Mouse (Mus musculus): Measurements from ENCODE around the gene Gm13278. TPM values are rescaled to one million over a fixed set of nuclear protein-coding genes. Genes with fewer than 3 reads are reported as not detected.
"Not testable (repeated sequence)": the region's sequence is repeated elsewhere in the genome, so short reads cannot be mapped to it uniquely, and the experiment has no call there.

The Gm13278 gene
- polyA plus RNA-seq, 1 experiment from 2014 or later = not detected

DNA sequence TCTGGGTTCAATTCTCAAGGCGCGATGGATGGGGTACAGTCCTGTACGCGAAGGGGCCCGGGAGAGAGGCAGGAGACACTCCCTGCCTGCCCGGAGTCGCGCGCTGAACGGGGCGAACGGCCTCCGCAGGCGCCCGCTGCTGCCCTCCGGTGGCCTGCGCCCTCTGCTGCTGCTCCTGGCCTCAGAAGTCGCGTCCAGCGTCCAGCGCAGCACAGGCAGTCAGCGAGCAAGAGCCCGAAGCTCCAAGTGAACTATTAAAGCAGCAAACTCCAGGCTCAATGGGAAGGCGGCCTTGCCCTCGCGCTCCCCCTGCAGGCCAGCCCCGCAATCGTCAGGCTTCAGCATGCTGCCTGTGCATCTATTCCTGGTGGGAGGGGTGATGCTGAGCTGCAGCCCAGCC lies 30.9 kb upstream of the Gm13278 start:
- not testable (repeated sequence) for ATAC-seq; H3K4me1 ChIP-seq (ENCODE audit: control insufficient read depth, insufficient read depth, low read length); H3K9me3 ChIP-seq (ENCODE audit: control insufficient read depth, low read length); H3K27me3 ChIP-seq (replicated peaks; ENCODE audit: control insufficient read depth, insufficient read depth, low read length); H3K36me3 ChIP-seq (ENCODE audit: control insufficient read depth, insufficient read depth, low read length)
- 0% methylated on average over 21 of the region's 28 CpGs for WGBS
- Histone ChIP-seq H3K4me2 (ENCODE audit: low read depth, low read length) (peak overlapping the region; percentile 39), H3K9ac (ENCODE audit: low read depth, low read length) (peak overlapping the region; percentile 24; the same call in 1 of the 2 replicates), H3K27ac (ENCODE audit: low read length) (peak overlapping the region; percentile 51), H3K4me3 (ENCODE audit: low read length) (peak overlapping the region; percentile 37)

DNA sequence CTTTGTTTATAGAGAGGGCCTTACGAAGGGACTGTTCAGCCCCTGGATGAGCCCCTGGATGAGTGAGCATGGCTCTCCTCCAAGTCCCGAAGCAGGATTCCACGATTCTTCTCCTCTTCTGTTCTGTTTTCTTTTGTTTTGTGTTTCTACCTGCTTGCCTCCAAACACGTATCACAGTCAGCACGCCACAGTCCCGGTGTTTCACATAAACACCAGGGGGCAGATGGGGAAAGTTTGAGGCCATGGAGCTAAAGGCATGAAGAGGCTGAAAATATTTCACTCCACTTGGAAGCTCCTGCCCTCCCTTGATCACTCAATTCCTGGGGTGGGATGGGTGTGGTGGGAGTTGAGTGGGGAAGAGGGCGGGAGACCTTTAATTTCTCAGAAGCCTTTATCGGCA lies 29.6 kb upstream of the Gm13278 start:
- not testable (repeated sequence) for H3K36me3 ChIP-seq (ENCODE audit: control insufficient read depth, insufficient read depth, low read length); H3K27me3 ChIP-seq (replicated peaks; ENCODE audit: control insufficient read depth, insufficient read depth, low read length); ATAC-seq; H3K4me2 ChIP-seq (ENCODE audit: low read depth, low read length); H3K4me1 ChIP-seq (ENCODE audit: control insufficient read depth, insufficient read depth, low read length); H3K9ac ChIP-seq (ENCODE audit: low read depth, low read length); H3K4me3 ChIP-seq (ENCODE audit: low read length); H3K9me3 ChIP-seq (ENCODE audit: control insufficient read depth, low read length); H3K27ac ChIP-seq (ENCODE audit: low read length)
- WGBS = 57% methylated on average over 6 of the region's 8 CpGs

DNA sequence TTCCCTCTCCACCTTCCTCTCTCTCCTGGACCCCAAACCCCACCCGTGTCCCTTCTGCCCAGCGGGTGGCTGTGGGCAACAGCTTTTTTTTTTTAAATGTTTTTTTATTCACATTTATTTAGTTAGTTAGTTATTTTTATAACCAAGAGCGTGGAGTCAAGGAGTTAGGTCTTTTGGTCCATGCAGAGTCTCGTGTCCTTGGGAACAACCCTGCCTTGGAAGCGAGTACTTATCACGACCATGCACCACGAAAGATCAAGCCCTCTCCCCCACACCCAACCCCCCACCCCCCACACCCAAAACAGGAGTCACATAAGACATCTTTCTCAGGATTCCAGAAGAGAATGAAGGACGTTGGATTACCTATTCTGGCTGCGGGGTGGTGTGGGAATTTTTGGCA lies 29.0 kb upstream of the Gm13278 start:
- H3K36me3 ChIP-seq (ENCODE audit: control insufficient read depth, insufficient read depth, low read length); H3K4me2 ChIP-seq (ENCODE audit: low read depth, low read length); H3K4me1 ChIP-seq (ENCODE audit: control insufficient read depth, insufficient read depth, low read length); ATAC-seq; H3K27me3 ChIP-seq (replicated peaks; ENCODE audit: control insufficient read depth, insufficient read depth, low read length); H3K9me3 ChIP-seq (ENCODE audit: control insufficient read depth, low read length); H3K27ac ChIP-seq (ENCODE audit: low read length); H3K4me3 ChIP-seq (ENCODE audit: low read length); H3K9ac ChIP-seq (ENCODE audit: low read depth, low read length): not testable (repeated sequence)
- 65% methylated on average over 8 of the region's 9 CpGs for WGBS

DNA sequence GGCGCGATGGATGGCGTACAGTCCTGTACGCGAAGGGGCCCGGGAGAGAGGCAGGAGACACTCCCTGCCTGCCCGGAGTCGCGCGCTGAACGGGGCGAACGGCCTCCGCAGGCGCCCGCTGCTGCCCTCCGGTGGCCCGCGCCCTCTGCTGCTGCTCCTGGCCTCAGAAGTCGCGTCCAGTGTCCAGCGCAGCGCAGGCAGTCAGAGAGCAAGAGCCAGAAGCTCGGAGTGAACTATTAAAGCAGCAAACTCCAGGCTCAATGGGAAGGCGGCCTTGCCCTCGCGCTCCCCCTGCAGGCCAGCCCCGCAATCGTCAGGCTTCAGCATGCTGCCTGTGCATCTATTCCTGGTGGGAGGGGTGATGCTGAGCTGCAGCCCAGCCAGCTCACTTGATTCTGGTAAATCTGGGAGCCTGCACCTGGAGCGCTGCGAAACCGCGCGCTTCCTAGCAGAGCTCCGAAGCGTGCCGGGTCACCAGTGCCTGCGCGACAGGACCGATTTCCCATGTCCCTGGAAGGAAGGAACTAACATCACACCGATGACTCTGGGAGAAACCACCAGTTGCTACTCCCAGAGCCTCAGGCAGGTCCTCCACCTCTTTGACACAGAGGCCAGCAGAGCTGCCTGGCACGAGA lies 27.8 kb upstream of the Gm13278 start:
- 3% methylated on average over 22 of the region's 42 CpGs for WGBS
- ATAC-seq; H3K9me3 ChIP-seq (ENCODE audit: control insufficient read depth, low read length); H3K4me1 ChIP-seq (ENCODE audit: control insufficient read depth, insufficient read depth, low read length); H3K27me3 ChIP-seq (replicated peaks; ENCODE audit: control insufficient read depth, insufficient read depth, low read length); H3K36me3 ChIP-seq (ENCODE audit: control insufficient read depth, insufficient read depth, low read length): not testable (repeated sequence)
- Histone ChIP-seq H3K4me2 (ENCODE audit: low read depth, low read length) (peak overlapping the region; percentile 47), H3K4me3 (ENCODE audit: low read length) (peak overlapping the region; percentile 39), H3K27ac (ENCODE audit: low read length) (peak overlapping the region; percentile 61; the same call in 1 of the 2 replicates), H3K9ac (ENCODE audit: low read depth, low read length) (peak overlapping the region; percentile 54; the same call in 1 of the 2 replicates)

DNA sequence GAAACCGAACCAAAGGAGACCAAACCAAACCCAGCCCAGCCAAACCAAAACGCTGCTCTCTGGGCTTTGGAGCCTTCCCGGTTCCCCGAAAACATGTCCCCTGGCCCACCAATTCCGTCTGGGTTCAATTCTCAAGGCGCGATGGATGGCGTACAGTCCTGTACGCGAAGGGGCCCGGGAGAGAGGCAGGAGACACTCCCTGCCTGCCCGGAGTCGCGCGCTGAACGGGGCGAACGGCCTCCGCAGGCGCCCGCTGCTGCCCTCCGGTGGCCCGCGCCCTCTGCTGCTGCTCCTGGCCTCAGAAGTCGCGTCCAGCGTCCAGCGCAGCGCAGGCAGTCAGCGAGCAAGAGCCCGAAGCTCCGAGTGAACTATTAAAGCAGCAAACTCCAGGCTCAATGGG lies 17.8 kb upstream of the Gm13278 start, which contains the start of gene Gm13290:
Gene Gm13290, plus strand, starts transcription at position 301 of the 400 bp plus-strand sequence.
- ATAC-seq; H3K4me1 ChIP-seq (ENCODE audit: control insufficient read depth, insufficient read depth, low read length); H3K9ac ChIP-seq (ENCODE audit: low read depth, low read length); H3K27me3 ChIP-seq (replicated peaks; ENCODE audit: control insufficient read depth, insufficient read depth, low read length); H3K9me3 ChIP-seq (ENCODE audit: control insufficient read depth, low read length); H3K36me3 ChIP-seq (ENCODE audit: control insufficient read depth, insufficient read depth, low read length); H3K4me2 ChIP-seq (ENCODE audit: low read depth, low read length); H3K27ac ChIP-seq (ENCODE audit: low read length); H3K4me3 ChIP-seq (ENCODE audit: low read length): not testable (repeated sequence)
- WGBS = no CpG with 5 or more reads among the region's 32 CpGs

DNA sequence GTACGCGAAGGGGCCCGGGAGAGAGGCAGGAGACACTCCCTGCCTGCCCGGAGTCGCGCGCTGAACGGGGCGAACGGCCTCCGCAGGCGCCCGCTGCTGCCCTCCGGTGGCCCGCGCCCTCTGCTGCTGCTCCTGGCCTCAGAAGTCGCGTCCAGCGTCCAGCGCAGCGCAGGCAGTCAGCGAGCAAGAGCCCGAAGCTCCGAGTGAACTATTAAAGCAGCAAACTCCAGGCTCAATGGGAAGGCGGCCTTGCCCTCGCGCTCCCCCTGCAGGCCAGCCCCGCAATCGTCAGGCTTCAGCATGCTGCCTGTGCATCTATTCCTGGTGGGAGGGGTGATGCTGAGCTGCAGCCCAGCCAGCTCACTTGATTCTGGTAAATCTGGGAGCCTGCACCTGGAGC lies 14.7 kb upstream of the Gm13278 start, which contains the start of gene Gm13289:
Gene Gm13289, plus strand, starts transcription at position 301 of the 400 bp plus-strand sequence.
- not testable (repeated sequence) for H3K9me3 ChIP-seq (ENCODE audit: control insufficient read depth, low read length); H3K9ac ChIP-seq (ENCODE audit: low read depth, low read length); H3K4me3 ChIP-seq (ENCODE audit: low read length); H3K4me1 ChIP-seq (ENCODE audit: control insufficient read depth, insufficient read depth, low read length); H3K4me2 ChIP-seq (ENCODE audit: low read depth, low read length); H3K27ac ChIP-seq (ENCODE audit: low read length); H3K27me3 ChIP-seq (replicated peaks; ENCODE audit: control insufficient read depth, insufficient read depth, low read length); H3K36me3 ChIP-seq (ENCODE audit: control insufficient read depth, insufficient read depth, low read length); ATAC-seq
- no CpG with 5 or more reads among the region's 29 CpGs for WGBS

DNA sequence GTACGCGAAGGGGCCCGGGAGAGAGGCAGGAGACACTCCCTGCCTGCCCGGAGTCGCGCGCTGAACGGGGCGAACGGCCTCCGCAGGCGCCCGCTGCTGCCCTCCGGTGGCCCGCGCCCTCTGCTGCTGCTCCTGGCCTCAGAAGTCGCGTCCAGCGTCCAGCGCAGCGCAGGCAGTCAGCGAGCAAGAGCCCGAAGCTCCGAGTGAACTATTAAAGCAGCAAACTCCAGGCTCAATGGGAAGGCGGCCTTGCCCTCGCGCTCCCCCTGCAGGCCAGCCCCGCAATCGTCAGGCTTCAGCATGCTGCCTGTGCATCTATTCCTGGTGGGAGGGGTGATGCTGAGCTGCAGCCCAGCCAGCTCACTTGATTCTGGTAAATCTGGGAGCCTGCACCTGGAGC lies 11.8 kb upstream of the Gm13278 start, which contains the start of gene Gm13272:
Gene Gm13272, plus strand, starts transcription at position 301 of the 400 bp plus-strand sequence.
- WGBS = no CpG with 5 or more reads among the region's 29 CpGs
- ATAC-seq; H3K9ac ChIP-seq (ENCODE audit: low read depth, low read length); H3K36me3 ChIP-seq (ENCODE audit: control insufficient read depth, insufficient read depth, low read length); H3K27ac ChIP-seq (ENCODE audit: low read length); H3K4me3 ChIP-seq (ENCODE audit: low read length); H3K27me3 ChIP-seq (replicated peaks; ENCODE audit: control insufficient read depth, insufficient read depth, low read length); H3K4me1 ChIP-seq (ENCODE audit: control insufficient read depth, insufficient read depth, low read length); H3K9me3 ChIP-seq (ENCODE audit: control insufficient read depth, low read length); H3K4me2 ChIP-seq (ENCODE audit: low read depth, low read length): not testable (repeated sequence)

DNA sequence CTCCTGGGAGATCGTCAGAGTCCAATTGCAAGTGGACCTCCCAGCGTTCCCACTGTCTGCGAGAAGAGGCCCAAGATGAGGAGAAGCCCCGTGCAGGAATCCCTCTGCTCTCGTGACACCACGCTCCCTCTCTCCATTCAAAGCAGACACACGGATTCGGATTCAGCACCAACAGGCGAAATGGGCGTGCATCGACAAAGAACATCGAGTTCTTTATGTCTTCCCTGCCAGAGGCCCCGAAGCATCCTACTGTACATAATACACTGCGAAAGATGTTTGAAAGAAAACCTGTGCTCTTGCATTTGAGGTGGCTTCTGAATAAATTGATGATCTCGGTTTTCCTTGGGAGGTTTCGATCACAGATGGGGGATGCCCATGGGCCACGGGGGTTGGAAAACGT lies 11.0 kb upstream of the Gm13278 start:
- H3K4me3 ChIP-seq (ENCODE audit: low read length); H3K27ac ChIP-seq (ENCODE audit: low read length); H3K4me1 ChIP-seq (ENCODE audit: control insufficient read depth, insufficient read depth, low read length); ATAC-seq; H3K36me3 ChIP-seq (ENCODE audit: control insufficient read depth, insufficient read depth, low read length); H3K9ac ChIP-seq (ENCODE audit: low read depth, low read length); H3K4me2 ChIP-seq (ENCODE audit: low read depth, low read length); H3K27me3 ChIP-seq (replicated peaks; ENCODE audit: control insufficient read depth, insufficient read depth, low read length); H3K9me3 ChIP-seq (ENCODE audit: control insufficient read depth, low read length): not testable (repeated sequence)
- WGBS = 45% methylated on average over 13 of the region's 18 CpGs

DNA sequence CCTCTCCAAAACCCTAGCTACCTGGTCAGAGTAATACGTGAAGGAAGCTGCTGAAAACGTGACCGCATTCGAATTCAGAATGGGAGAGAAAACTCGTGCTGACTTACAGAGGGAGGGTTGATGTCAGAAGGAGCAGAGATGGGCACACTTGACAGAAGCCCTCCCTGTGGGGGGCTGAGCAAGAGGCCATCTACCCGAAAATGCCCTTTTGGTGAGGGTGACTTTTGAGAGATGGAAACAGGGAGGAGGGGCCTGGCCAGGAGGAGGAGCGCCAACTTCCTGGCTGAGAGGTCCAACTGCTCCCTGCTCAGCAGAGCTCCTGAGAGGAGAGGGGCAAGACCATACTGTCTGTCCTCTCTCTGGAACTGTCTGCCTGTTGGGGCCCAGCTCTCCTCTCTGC lies 9.5 kb upstream of the Gm13278 start, which contains the start of gene Ifnz:
Gene Ifnz, plus strand, starts transcription at position 301 of the 400 bp plus-strand sequence.
- Histone ChIP-seq H3K4me2 (ENCODE audit: low read depth, low read length) (peak within 1 kb of the TSS; percentile 33; the same call in 1 of the 2 replicates), H3K4me3 (ENCODE audit: low read length) (peak within 1 kb of the TSS; percentile 27; the same call in 1 of the 2 replicates)
- H3K36me3 ChIP-seq (ENCODE audit: control insufficient read depth, insufficient read depth, low read length); ATAC-seq; H3K4me1 ChIP-seq (ENCODE audit: control insufficient read depth, insufficient read depth, low read length); H3K27ac ChIP-seq (ENCODE audit: low read length); H3K27me3 ChIP-seq (replicated peaks; ENCODE audit: control insufficient read depth, insufficient read depth, low read length); H3K9ac ChIP-seq (ENCODE audit: low read depth, low read length); H3K9me3 ChIP-seq (ENCODE audit: control insufficient read depth, low read length): not testable (repeated sequence)
- whole genome bisulfite sequencing = 17% methylated on average over 4 of the region's 7 CpGs
